Mouse (Mus musculus): Measurements from ENCODE around the gene Nol4l. TPM values are rescaled to one million over a fixed set of nuclear protein-coding genes. Genes with fewer than 3 reads are reported as not detected.

Nol4l gene
- polyA plus RNA-seq, 1 experiment from 2014 or later = 7.0 TPM

- Histone ChIP-seq H3K9ac (ENCODE audit: low read length) (peak overlapping the region; percentile 72), H3K27ac (ENCODE audit: low read length) (peak overlapping the region; percentile 99), H3K27me3 (ENCODE audit: control insufficient read depth, insufficient read depth, low read length) (no peaks in the 10 kb centered on the region), H3K4me2 (ENCODE audit: low read depth, low read length) (peak overlapping the region; percentile 71), H3K4me1 (ENCODE audit: control insufficient read depth, insufficient read depth, low read length) (peaks cover 36% of the 10 kb centered on the region), H3K9me3 (replicated peaks; ENCODE audit: control insufficient read depth, low read length) (no peaks in the 10 kb centered on the region), H3K4me3 (ENCODE audit: low read length) (peak overlapping the region; percentile 38), H3K36me3 (ENCODE audit: control insufficient read depth, insufficient read depth) (no peaks in the 10 kb centered on the region)
- peak; percentile 90 for ATAC-seq (replicated peaks; ENCODE audit: extremely low read depth, insufficient read depth, low FRiP score)
- 2% methylated on average over 21 of the region's 21 CpGs for WGBS
These were observed 31.1 kb upstream of the Nol4l start for GRCm38 (mm10) chr2:153560664-153561541.

- no peak for ATAC-seq (replicated peaks; ENCODE audit: extremely low read depth, insufficient read depth, low FRiP score)
- H3K9ac ChIP-seq (ENCODE audit: low read length) = peak overlapping the region; percentile 38
- H3K9me3 ChIP-seq (replicated peaks; ENCODE audit: control insufficient read depth, low read length) = no peaks in the 10 kb centered on the region
- H3K27me3 ChIP-seq (ENCODE audit: control insufficient read depth, insufficient read depth, low read length) = no peaks in the 10 kb centered on the region
- H3K36me3 ChIP-seq (ENCODE audit: control insufficient read depth, insufficient read depth) = no peaks in the 10 kb centered on the region
- peaks cover 36% of the 10 kb centered on the region for H3K4me1 ChIP-seq (ENCODE audit: control insufficient read depth, insufficient read depth, low read length)
- peak overlapping the region; percentile 99; the same call in 1 of the 2 replicates for H3K27ac ChIP-seq (ENCODE audit: low read length)
- 51% methylated on average over 8 of the region's 8 CpGs for WGBS
- H3K4me3 ChIP-seq (ENCODE audit: low read length) = no peak overlapping the region
- no peak overlapping the region for H3K4me2 ChIP-seq (ENCODE audit: low read depth, low read length)
These were observed 29.9 kb upstream of the Nol4l start for GRCm38 (mm10) chr2:153559613-153560152.

- Histone ChIP-seq H3K4me2 (ENCODE audit: low read depth, low read length) (no peak overlapping the region), H3K9me3 (replicated peaks; ENCODE audit: control insufficient read depth, low read length) (no peaks in the 10 kb centered on the region), H3K27me3 (ENCODE audit: control insufficient read depth, insufficient read depth, low read length) (no peaks in the 10 kb centered on the region), H3K4me1 (ENCODE audit: control insufficient read depth, insufficient read depth, low read length) (peaks cover 36% of the 10 kb centered on the region), H3K36me3 (ENCODE audit: control insufficient read depth, insufficient read depth) (no peaks in the 10 kb centered on the region), H3K4me3 (ENCODE audit: low read length) (no peak overlapping the region), H3K9ac (ENCODE audit: low read length) (no peak overlapping the region), H3K27ac (ENCODE audit: low read length) (no peak overlapping the region)
- no peak for ATAC-seq (replicated peaks; ENCODE audit: extremely low read depth, insufficient read depth, low FRiP score)
- WGBS = 57% methylated on average over 6 of the region's 6 CpGs
These were observed 28.7 kb upstream of the Nol4l start for GRCm38 (mm10) chr2:153558464-153558863.

GRCm38 (mm10) chr2:153557259-153557658 lies 27.5 kb upstream of the Nol4l start:
- no peaks in the 10 kb centered on the region for H3K27me3 ChIP-seq (ENCODE audit: control insufficient read depth, insufficient read depth, low read length)
- no peak overlapping the region for H3K4me2 ChIP-seq (ENCODE audit: low read depth, low read length)
- H3K27ac ChIP-seq (ENCODE audit: low read length) = no peak overlapping the region
- H3K9ac ChIP-seq (ENCODE audit: low read length) = no peak overlapping the region
- H3K9me3 ChIP-seq (replicated peaks; ENCODE audit: control insufficient read depth, low read length) = no peaks in the 10 kb centered on the region
- no peaks in the 10 kb centered on the region for H3K36me3 ChIP-seq (ENCODE audit: control insufficient read depth, insufficient read depth)
- no peak overlapping the region for H3K4me3 ChIP-seq (ENCODE audit: low read length)
- no peak for ATAC-seq (replicated peaks; ENCODE audit: extremely low read depth, insufficient read depth, low FRiP score)
- peaks cover 33% of the 10 kb centered on the region for H3K4me1 ChIP-seq (ENCODE audit: control insufficient read depth, insufficient read depth, low read length)
- 47% methylated on average over 4 of the region's 4 CpGs for WGBS

GRCm38 (mm10) chr2:153556208-153556607 lies 26.4 kb upstream of the Nol4l start:
- H3K4me1 ChIP-seq (ENCODE audit: control insufficient read depth, insufficient read depth, low read length) = peaks cover 25% of the 10 kb centered on the region
- H3K4me2 ChIP-seq (ENCODE audit: low read depth, low read length) = no peak overlapping the region
- no peaks in the 10 kb centered on the region for H3K27me3 ChIP-seq (ENCODE audit: control insufficient read depth, insufficient read depth, low read length)
- no peak overlapping the region for H3K4me3 ChIP-seq (ENCODE audit: low read length)
- no peak for ATAC-seq (replicated peaks; ENCODE audit: extremely low read depth, insufficient read depth, low FRiP score)
- H3K9me3 ChIP-seq (replicated peaks; ENCODE audit: control insufficient read depth, low read length) = no peaks in the 10 kb centered on the region
- 65% methylated on average over 9 of the region's 9 CpGs for WGBS
- H3K27ac ChIP-seq (ENCODE audit: low read length) = no peak overlapping the region
- no peaks in the 10 kb centered on the region for H3K36me3 ChIP-seq (ENCODE audit: control insufficient read depth, insufficient read depth)
- no peak overlapping the region for H3K9ac ChIP-seq (ENCODE audit: low read length)

- Histone ChIP-seq H3K9ac (ENCODE audit: low read length) (no peak overlapping the region), H3K27ac (ENCODE audit: low read length) (no peak overlapping the region), H3K4me2 (ENCODE audit: low read depth, low read length) (no peak overlapping the region), H3K4me1 (ENCODE audit: control insufficient read depth, insufficient read depth, low read length) (peaks cover 11% of the 10 kb centered on the region), H3K4me3 (ENCODE audit: low read length) (no peak overlapping the region), H3K9me3 (replicated peaks; ENCODE audit: control insufficient read depth, low read length) (no peaks in the 10 kb centered on the region), H3K27me3 (ENCODE audit: control insufficient read depth, insufficient read depth, low read length) (no peaks in the 10 kb centered on the region), H3K36me3 (ENCODE audit: control insufficient read depth, insufficient read depth) (no peaks in the 10 kb centered on the region)
- 83% methylated on average over 7 of the region's 7 CpGs for WGBS
- no peak for ATAC-seq (replicated peaks; ENCODE audit: extremely low read depth, insufficient read depth, low FRiP score)
These were observed 24.8 kb upstream of the Nol4l start for GRCm38 (mm10) chr2:153554543-153554942.

GRCm38 (mm10) chr2:153549486-153549885 lies 19.7 kb upstream of the Nol4l start:
- Histone ChIP-seq H3K27ac (ENCODE audit: low read length) (peak overlapping the region; percentile 84), H3K4me1 (ENCODE audit: control insufficient read depth, insufficient read depth, low read length) (peaks cover 26% of the 10 kb centered on the region), H3K4me3 (ENCODE audit: low read length) (no peak overlapping the region), H3K9ac (ENCODE audit: low read length) (peak overlapping the region; percentile 6), H3K27me3 (ENCODE audit: control insufficient read depth, insufficient read depth, low read length) (no peaks in the 10 kb centered on the region), H3K36me3 (ENCODE audit: control insufficient read depth, insufficient read depth) (no peaks in the 10 kb centered on the region), H3K4me2 (ENCODE audit: low read depth, low read length) (peak overlapping the region; percentile 9; the same call in 1 of the 2 replicates), H3K9me3 (replicated peaks; ENCODE audit: control insufficient read depth, low read length) (no peaks in the 10 kb centered on the region)
- ATAC-seq (replicated peaks; ENCODE audit: extremely low read depth, insufficient read depth, low FRiP score) = peak; percentile 84
- WGBS = 43% methylated on average over 8 of the region's 8 CpGs

- Histone ChIP-seq H3K36me3 (ENCODE audit: control insufficient read depth, insufficient read depth) (no peaks in the 10 kb centered on the region), H3K4me2 (ENCODE audit: low read depth, low read length) (no peak overlapping the region), H3K27ac (ENCODE audit: low read length) (peak overlapping the region; percentile 33), H3K4me3 (ENCODE audit: low read length) (no peak overlapping the region), H3K27me3 (ENCODE audit: control insufficient read depth, insufficient read depth, low read length) (no peaks in the 10 kb centered on the region), H3K9ac (ENCODE audit: low read length) (0 out of 2 replicates have a peak overlapping the region, but pooled peaks have one; percentile 30), H3K4me1 (ENCODE audit: control insufficient read depth, insufficient read depth, low read length) (peaks cover 26% of the 10 kb centered on the region), H3K9me3 (replicated peaks; ENCODE audit: control insufficient read depth, low read length) (no peaks in the 10 kb centered on the region)
- WGBS = 29% methylated on average over 14 of the region's 14 CpGs
- no peak for ATAC-seq (replicated peaks; ENCODE audit: extremely low read depth, insufficient read depth, low FRiP score)
These were observed 18.6 kb upstream of the Nol4l start for GRCm38 (mm10) chr2:153548221-153548923.

GRCm38 (mm10) chr2:153547633-153548032 lies 17.9 kb upstream of the Nol4l start:
- Histone ChIP-seq H3K27me3 (ENCODE audit: control insufficient read depth, insufficient read depth, low read length) (no peaks in the 10 kb centered on the region), H3K27ac (ENCODE audit: low read length) (no peak overlapping the region), H3K9ac (ENCODE audit: low read length) (no peak overlapping the region), H3K9me3 (replicated peaks; ENCODE audit: control insufficient read depth, low read length) (no peaks in the 10 kb centered on the region), H3K4me1 (ENCODE audit: control insufficient read depth, insufficient read depth, low read length) (peaks cover 26% of the 10 kb centered on the region), H3K36me3 (ENCODE audit: control insufficient read depth, insufficient read depth) (no peaks in the 10 kb centered on the region), H3K4me2 (ENCODE audit: low read depth, low read length) (no peak overlapping the region), H3K4me3 (ENCODE audit: low read length) (no peak overlapping the region)
- 62% methylated on average over 3 of the region's 3 CpGs for WGBS
- ATAC-seq (replicated peaks; ENCODE audit: extremely low read depth, insufficient read depth, low FRiP score) = no peak
